Mouse (Mus musculus): ENCODE measurements around the gene Nap1l5. TPM values are rescaled to one million over a fixed set of nuclear protein-coding genes. Genes with fewer than 3 reads are reported as not detected.

Gene Nap1l5
- polyA plus RNA-seq, 1 experiment from 2014 or later = 0.75 TPM

- WGBS = 87% methylated on average over 4 of the region's 4 CpGs
- ATAC-seq = no peak
- Histone ChIP-seq H3K4me1 (ENCODE audit: insufficient read depth, low read depth, low read length) (no peaks in the 10 kb centered on the region), H3K27ac (ENCODE audit: low read length) (no peak overlapping the region), H3K9me3 (ENCODE audit: low read length) (no peaks in the 10 kb centered on the region), H3K4me3 (ENCODE audit: low read depth, low read length) (no peak overlapping the region), H3K4me2 (replicated peaks; ENCODE audit: low read depth, low read length) (no peak overlapping the region), H3K36me3 (ENCODE audit: insufficient read depth, low read length) (no peaks in the 10 kb centered on the region), H3K27me3 (replicated peaks; ENCODE audit: insufficient read depth, low read length) (no peaks in the 10 kb centered on the region), H3K9ac (replicated peaks; ENCODE audit: low read depth) (no peak overlapping the region)
- TF ChIP-seq EP300 (IDR thresholded peaks at IDR 0.05) (no peak), CTCF (IDR thresholded peaks at IDR 0.05) (no peak)
- no peak for DNase-seq (ENCODE audit: low spot score)
Measured at GRCm38 (mm10) chr6:58859517-58859916, 47.4 kb downstream of the Nap1l5 start.

DNA sequence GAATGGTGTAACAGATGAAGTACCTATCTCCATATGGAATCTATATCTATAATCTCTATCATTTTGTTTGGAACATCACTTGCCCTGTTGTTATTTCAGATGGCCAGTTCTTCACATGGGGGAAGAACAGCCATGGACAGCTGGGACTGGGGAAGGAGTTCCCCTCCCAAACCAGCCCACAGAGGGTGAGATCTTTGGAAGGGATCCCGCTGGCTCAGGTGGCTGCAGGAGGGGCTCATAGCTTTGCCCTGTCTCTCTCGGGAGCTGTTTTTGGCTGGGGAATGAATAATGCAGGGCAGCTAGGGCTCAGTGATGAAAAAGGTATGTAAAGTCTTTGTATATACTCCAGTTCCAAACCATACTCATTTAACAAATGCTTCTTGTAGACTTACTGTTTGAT, 50.4 kb downstream of the Nap1l5 start:
- TF ChIP-seq CTCF (IDR thresholded peaks at IDR 0.05) (no peak), EP300 (IDR thresholded peaks at IDR 0.05) (no peak)
- H3K4me3 ChIP-seq (ENCODE audit: low read depth, low read length) = no peak overlapping the region
- H3K9ac ChIP-seq (replicated peaks; ENCODE audit: low read depth) = no peak overlapping the region
- no peaks in the 10 kb centered on the region for H3K36me3 ChIP-seq (ENCODE audit: insufficient read depth, low read length)
- DNase-seq (ENCODE audit: low spot score) (no peak), ATAC-seq (no peak)
- H3K4me2 ChIP-seq (replicated peaks; ENCODE audit: low read depth, low read length) = no peak overlapping the region
- no peaks in the 10 kb centered on the region for H3K9me3 ChIP-seq (ENCODE audit: low read length)
- H3K27ac ChIP-seq (ENCODE audit: low read length) = no peak overlapping the region
- WGBS = 67% methylated on average over 2 of the region's 2 CpGs
- no peaks in the 10 kb centered on the region for H3K27me3 ChIP-seq (replicated peaks; ENCODE audit: insufficient read depth, low read length)
- H3K4me1 ChIP-seq (ENCODE audit: insufficient read depth, low read depth, low read length) = no peaks in the 10 kb centered on the region

- no peak overlapping the region for H3K4me2 ChIP-seq (replicated peaks; ENCODE audit: low read depth, low read length)
- no peak for ATAC-seq
- no peak overlapping the region for H3K27ac ChIP-seq (ENCODE audit: low read length)
- H3K4me1 ChIP-seq (ENCODE audit: insufficient read depth, low read depth, low read length) = no peaks in the 10 kb centered on the region
- DNase-seq (ENCODE audit: low spot score) = no peak
- H3K36me3 ChIP-seq (ENCODE audit: insufficient read depth, low read length) = no peaks in the 10 kb centered on the region
- 79% methylated on average over 10 of the region's 10 CpGs for WGBS
- H3K9ac ChIP-seq (replicated peaks; ENCODE audit: low read depth) = no peak overlapping the region
- TF ChIP-seq EP300 (IDR thresholded peaks at IDR 0.05) = no peak
- TF ChIP-seq CTCF (IDR thresholded peaks at IDR 0.05) = no peak
- no peak overlapping the region for H3K4me3 ChIP-seq (ENCODE audit: low read depth, low read length)
- no peaks in the 10 kb centered on the region for H3K27me3 ChIP-seq (replicated peaks; ENCODE audit: insufficient read depth, low read length)
- no peaks in the 10 kb centered on the region for H3K9me3 ChIP-seq (ENCODE audit: low read length)
Measured at GRCm38 (mm10) chr6:58855676-58856367, 51.1 kb downstream of the Nap1l5 start.

Other genes starting within 250 kb of the Nap1l5 start
- gene Herc3, start 75.6 kb downstream of the Nap1l5 start, polyA plus RNA-seq (2015; fragmentation: Nextera tagmentation; extraction: Ambion mirVana) = 5.4 and 5.8 TPM in 2 replicates
- gene Fam13a, start 117.5 kb upstream of the Nap1l5 start, polyA plus RNA-seq (2015; fragmentation: Nextera tagmentation; extraction: Ambion mirVana) = 21.4 and 23.5 TPM in 2 replicates

All from lung, postnatal 0 days (tissue).